Mouse (Mus musculus) midbrain, embryonic 10.5 days (tissue): ENCODE measurements around the gene Lypla2. TPM values are rescaled to one million over a fixed set of nuclear protein-coding genes. Genes with fewer than 3 reads are reported as not detected.

ENCODE experiments used
- DNase-seq: peaks from one replicate; pipeline ENCODE4 v3.0.0-alpha.2; 2017; ENCODE audit warnings: low spot score
- H3K27ac ChIP-seq: fragments of 300-500 bp; sonication (generic); replicated peaks from 2 replicates; pipeline ENCODE4 v1.5.1; 2016; ENCODE audit warnings: mild to moderate bottlenecking
- H3K27me3 ChIP-seq: fragments of 300-500 bp; sonication (generic); 2 replicates; pipeline ENCODE4 v1.6.1; 2016; ENCODE audit warnings: low read depth, mild to moderate bottlenecking; ENCODE audit not compliant: poor library complexity, severe bottlenecking
- H3K36me3 ChIP-seq: fragments of 300-500 bp; sonication (generic); 2 replicates; pipeline ENCODE4 v1.6.1; 2016; ENCODE audit warnings: mild to moderate bottlenecking, moderate library complexity
- H3K4me1 ChIP-seq: fragments of 300-500 bp; sonication (generic); 2 replicates; pipeline ENCODE4 v1.6.1; 2016
- H3K4me3 ChIP-seq: fragments of 300-500 bp; sonication (generic); 2 replicates; pipeline ENCODE4 v1.5.1; 2016; ENCODE audit warnings: mild to moderate bottlenecking, moderate library complexity
- H3K9me3 ChIP-seq: fragments of 300-500 bp; sonication (generic); replicated peaks from 2 replicates; pipeline ENCODE4 v1.6.1; 2016; ENCODE audit warnings: mild to moderate bottlenecking
- WGBS: fragments of 180-500 bp; shearing (Covaris S2); methylation state at CpG from one replicate; pipeline ENCODE4 v1.1.7; 2016; 5-methylcytosine and 5-hydroxymethylcytosine counted together
- polyA plus RNA-seq: library from polyadenylated mRNA; unstranded; fragments of >200 nt; fragmentation: Nextera tagmentation; extraction: Ambion mirVana; gene quantifications from 2 replicates; pipeline ENCODE4 v1.2.1, GENCODE M21; 2016

The Lypla2 gene
- polyA plus RNA-seq, 1 experiment from 2014 or later: 214 TPM

DNA sequence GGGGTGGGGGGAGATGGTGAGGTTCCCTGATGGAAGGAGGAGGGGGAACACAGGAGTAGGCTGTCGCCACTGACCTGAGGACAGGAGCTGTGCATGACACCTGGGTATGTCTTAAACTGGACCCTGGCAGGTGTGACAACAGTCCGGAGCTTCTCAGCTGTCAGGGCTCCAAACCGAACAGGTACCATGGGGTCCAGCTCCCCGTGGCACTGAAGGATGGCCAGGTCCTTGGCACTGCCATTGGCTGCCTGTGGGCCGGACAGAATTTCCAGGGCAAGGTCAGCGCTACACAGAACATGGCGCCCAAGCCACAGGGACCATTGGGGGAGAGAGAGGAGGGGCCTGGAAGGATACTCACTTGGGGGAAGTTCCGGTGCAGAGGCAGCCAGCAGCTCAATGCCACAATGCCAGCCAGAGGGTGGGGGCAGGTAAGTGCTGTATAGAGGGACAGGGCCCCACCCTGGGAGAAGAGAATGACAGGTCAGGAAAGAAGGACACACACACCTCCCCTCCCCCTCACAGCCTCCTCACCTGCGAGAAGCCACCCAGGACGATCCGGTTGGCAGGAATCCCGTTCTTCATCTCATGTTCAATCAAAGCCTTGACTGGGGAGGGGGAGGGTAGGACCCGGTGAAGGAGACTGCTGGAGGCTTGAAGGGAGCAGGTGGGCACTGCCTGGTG is 3.2 kb downstream of the Lypla2 start:
- 92% methylated on average over 13 of the region's 13 CpGs for WGBS
- Histone ChIP-seq H3K4me3 (0 out of 2 replicates have a peak overlapping the region, but pooled peaks have one; percentile 2), H3K9me3 (no peaks in the 10 kb centered on the region), H3K27me3 (no peaks in the 10 kb centered on the region; the same call in 1 of the 2 replicates), H3K27ac (no peak overlapping the region), H3K36me3 (peaks cover 67% of the 10 kb centered on the region), H3K4me1 (peaks cover 48% of the 10 kb centered on the region)
- no peak for DNase-seq

DNA sequence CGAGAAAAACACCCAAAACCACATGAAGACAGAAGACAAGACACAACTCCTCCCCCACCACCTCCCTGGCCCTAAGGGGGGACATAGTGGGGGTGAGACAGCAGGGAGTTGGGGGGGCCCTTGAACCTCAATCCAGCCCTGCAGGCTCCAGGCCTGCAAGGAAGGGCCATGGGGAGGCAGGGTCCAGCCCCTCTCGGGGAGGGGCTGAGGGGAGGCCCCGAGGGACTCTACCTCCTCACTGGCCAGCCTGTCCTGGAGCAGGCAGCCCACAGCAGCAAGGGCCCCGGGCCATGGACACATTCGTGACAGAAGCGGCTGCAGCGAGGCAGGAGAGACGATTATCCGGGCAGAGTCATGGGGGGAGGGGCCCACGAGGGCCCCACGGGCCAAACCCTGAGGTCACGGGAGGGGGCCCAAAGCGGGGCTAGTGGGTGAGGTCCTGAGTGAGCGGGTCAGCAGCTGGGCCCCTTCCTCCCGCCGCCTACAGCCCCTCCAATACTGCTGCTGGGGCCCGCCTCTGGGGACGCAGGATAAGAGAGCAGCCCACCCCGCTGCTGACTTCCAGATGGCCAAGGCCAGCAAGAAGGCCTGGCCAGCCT is 4.1 kb downstream of the Lypla2 start:
- Histone ChIP-seq H3K27ac (peak overlapping the region; percentile 58; the same call in 1 of the 2 replicates), H3K36me3 (peaks cover 60% of the 10 kb centered on the region), H3K27me3 (no peaks in the 10 kb centered on the region; the same call in 1 of the 2 replicates), H3K4me1 (peaks cover 52% of the 10 kb centered on the region), H3K4me3 (peak overlapping the region; percentile 12; the same call in 1 of the 2 replicates), H3K9me3 (no peaks in the 10 kb centered on the region)
- WGBS: 80% methylated on average over 19 of the region's 19 CpGs
- no peak for DNase-seq

DNA sequence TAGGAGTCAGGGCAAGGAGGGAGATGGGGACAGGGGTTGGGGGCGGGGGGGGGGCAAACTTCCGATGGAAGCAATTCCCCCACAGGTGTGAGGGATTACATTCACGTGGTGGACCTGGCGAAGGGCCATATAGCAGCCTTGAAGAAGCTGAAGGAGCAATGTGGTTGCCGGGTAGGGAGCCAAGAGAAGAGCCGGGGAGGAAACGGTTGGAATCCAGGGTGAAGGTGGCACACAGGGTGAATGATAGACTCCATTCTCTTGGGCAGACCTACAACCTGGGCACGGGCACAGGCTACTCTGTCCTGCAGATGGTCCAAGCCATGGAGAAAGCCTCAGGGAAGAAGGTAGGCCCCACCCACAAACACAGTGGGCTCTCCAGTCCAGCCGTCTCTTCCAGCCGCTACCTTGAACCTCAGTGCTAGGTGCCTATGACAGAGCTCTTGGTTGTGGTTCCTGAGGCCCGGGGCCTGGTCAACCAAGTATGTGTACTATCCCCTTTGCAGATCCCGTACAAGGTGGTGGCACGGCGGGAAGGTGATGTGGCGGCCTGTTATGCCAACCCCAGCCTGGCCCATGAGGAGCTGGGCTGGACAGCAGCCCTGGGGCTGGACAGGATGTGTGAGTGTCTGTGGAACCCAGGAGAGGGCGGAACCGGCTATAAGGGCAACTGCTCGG is 5.2 kb downstream of the Lypla2 start:
- H3K9me3 ChIP-seq: no peaks in the 10 kb centered on the region
- H3K4me1 ChIP-seq: peaks cover 52% of the 10 kb centered on the region
- no peaks in the 10 kb centered on the region; the same call in 1 of the 2 replicates for H3K27me3 ChIP-seq
- WGBS: 92% methylated on average over 18 of the region's 18 CpGs
- no peak overlapping the region for H3K4me3 ChIP-seq
- H3K36me3 ChIP-seq: peaks cover 61% of the 10 kb centered on the region
- no peak for DNase-seq
- H3K27ac ChIP-seq: no peak overlapping the region

DNA sequence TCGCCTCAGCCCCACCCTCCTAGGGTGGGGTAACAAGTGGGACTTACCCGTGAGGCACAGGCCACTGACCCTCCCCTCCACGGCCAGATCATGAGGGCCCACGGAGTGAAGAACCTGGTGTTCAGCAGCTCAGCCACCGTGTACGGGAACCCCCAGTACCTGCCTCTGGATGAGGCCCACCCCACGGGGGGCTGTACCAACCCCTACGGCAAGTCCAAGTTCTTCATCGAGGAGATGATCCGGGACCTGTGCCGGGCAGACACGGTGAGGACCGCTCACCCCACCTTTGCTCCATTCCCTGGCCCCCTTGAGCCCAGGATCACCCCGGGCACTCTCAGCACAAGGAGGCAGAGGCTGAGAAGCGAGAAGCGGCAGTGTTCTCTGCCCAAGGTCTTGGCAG is 6.1 kb downstream of the Lypla2 start:
- Histone ChIP-seq H3K27ac (no peak overlapping the region), H3K4me1 (peaks cover 46% of the 10 kb centered on the region), H3K36me3 (peaks cover 66% of the 10 kb centered on the region), H3K27me3 (no peaks in the 10 kb centered on the region; the same call in 1 of the 2 replicates), H3K4me3 (0 out of 2 replicates have a peak overlapping the region, but pooled peaks have one; percentile 14), H3K9me3 (no peaks in the 10 kb centered on the region)
- no peak for DNase-seq
- WGBS: 92% methylated on average over 16 of the region's 16 CpGs

DNA sequence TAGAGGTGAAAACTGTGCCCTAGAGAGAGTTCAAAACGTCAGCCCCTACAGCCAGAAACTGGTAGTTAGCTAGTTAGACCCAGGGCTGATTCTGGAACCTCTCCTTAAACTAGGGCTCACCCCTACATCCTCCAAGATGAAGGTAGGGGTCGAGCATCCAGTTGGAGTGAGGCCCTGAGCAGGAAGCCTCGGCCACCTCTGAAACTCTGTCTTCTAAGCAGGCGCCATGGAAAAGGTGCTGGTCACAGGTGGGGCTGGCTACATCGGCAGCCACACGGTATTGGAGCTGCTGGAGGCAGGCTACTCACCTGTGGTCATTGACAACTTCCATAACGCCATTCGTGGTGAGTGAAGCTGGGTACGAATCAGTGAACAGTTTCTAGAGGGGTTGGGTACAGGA is 7.3 kb downstream of the Lypla2 start:
- H3K27me3 ChIP-seq: no peaks in the 10 kb centered on the region; the same call in 1 of the 2 replicates
- peaks cover 61% of the 10 kb centered on the region for H3K36me3 ChIP-seq
- no peak overlapping the region for H3K27ac ChIP-seq
- 89% methylated on average over 9 of the region's 9 CpGs for WGBS
- H3K4me3 ChIP-seq: peak overlapping the region; percentile 90
- peaks cover 37% of the 10 kb centered on the region for H3K4me1 ChIP-seq
- H3K9me3 ChIP-seq: no peaks in the 10 kb centered on the region
- no peak for DNase-seq

DNA sequence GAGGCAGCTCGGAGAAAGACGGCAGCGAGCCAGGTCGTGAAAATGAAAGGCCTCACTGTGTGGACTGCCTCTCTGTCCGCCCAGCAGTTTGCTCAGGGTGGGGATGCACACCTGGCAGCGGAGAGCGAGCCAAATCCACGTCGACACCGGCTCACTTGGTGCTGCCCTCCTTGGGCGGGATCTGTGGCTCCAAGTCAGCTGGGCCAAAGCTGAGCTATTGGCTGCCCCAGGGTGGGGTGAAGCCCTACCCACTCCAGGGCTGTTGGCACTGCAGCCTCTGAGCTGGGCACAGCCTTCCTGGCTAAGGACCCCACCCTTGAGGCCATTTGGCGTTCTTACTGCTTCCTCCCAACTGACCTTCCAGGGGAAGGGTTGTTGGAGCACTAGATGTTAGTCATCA is 8.0 kb downstream of the Lypla2 start:
- Histone ChIP-seq H3K27me3 (no peaks in the 10 kb centered on the region; the same call in 1 of the 2 replicates), H3K27ac (peak overlapping the region; percentile 92), H3K4me1 (peaks cover 37% of the 10 kb centered on the region), H3K9me3 (no peaks in the 10 kb centered on the region), H3K36me3 (peaks cover 61% of the 10 kb centered on the region), H3K4me3 (peak overlapping the region; percentile 90)
- 4% methylated on average over 12 of the region's 12 CpGs for WGBS
- DNase-seq: no peak

DNA sequence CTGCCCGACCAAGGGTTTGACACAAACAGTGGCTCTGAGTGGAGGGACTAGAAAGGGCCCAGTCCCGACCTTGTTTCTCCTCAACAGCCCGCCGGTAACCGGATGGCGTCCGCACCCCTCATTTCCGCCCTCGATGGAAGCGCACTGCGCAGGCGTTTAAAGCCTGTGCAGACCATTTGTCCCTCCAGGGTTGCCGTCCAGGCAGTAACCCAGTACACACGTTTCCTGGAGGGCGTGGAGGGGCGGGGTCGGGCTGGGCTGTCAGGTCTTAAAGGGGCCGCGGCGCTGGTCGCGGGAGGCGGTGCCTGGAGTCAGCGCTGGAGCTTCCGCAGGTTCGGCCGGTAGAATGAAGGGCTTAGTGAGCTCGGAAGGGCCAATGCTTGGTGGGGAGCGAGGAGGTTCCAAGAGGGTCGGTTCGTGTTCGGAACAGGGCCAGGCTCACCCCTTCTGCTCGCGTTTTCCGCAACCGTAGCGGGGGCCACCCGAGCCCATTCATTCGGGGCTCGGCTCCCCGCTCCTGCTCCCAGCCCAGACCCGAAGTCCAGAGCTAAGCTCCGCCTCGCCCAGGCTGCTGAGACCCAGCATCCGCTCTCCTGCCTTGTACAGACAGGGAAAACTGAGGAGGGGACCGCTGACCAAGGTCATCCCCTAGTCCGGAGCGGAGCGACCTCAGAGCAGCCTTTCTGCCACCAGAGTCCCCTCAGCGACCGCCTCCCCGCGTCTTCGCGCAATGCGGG is 8.8 kb downstream of the Lypla2 start, which contains the start of gene Gale:
Gene Gale (plus strand): TSS at position 271 of the 737 bp plus-strand sequence.
- H3K27ac ChIP-seq: peak within 1 kb of the TSS; percentile 92
- WGBS: under 1% methylated on average over 56 of the region's 56 CpGs
- peaks cover 61% of the 10 kb centered on the region for H3K36me3 ChIP-seq
- H3K4me1 ChIP-seq: peaks cover 31% of the 10 kb centered on the region
- H3K27me3 ChIP-seq: no peaks in the 10 kb centered on the region; the same call in 1 of the 2 replicates
- peak within 1 kb of the TSS; percentile 90 for H3K4me3 ChIP-seq
- DNase-seq: peak; percentile 97
- no peaks in the 10 kb centered on the region for H3K9me3 ChIP-seq

DNA sequence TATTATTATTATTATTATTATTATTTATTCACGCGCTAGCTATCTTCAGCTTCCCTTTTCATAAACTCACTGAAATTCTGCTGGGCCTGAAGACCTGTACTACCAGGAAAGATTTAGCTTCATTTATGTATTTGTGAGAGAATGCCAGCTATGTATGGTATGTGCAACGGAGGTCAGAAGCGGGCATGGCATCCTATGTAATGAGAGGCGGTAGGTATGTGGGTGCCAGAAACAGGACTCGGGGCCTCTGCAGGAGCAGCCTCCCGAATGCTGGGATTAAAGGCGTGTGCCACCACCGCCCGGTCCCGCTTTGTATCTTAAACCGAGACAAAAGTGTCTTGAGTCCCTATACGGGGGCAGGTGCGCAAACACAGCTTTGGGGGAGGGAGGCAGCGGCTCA is 9.5 kb downstream of the Lypla2 start:
- peaks cover 59% of the 10 kb centered on the region for H3K36me3 ChIP-seq
- 5% methylated on average over 15 of the region's 15 CpGs for WGBS
- no peaks in the 10 kb centered on the region; the same call in 1 of the 2 replicates for H3K27me3 ChIP-seq
- no peak for DNase-seq
- peak overlapping the region; percentile 90 for H3K4me3 ChIP-seq
- H3K9me3 ChIP-seq: no peaks in the 10 kb centered on the region
- peak overlapping the region; percentile 92 for H3K27ac ChIP-seq
- H3K4me1 ChIP-seq: peaks cover 30% of the 10 kb centered on the region

DNA sequence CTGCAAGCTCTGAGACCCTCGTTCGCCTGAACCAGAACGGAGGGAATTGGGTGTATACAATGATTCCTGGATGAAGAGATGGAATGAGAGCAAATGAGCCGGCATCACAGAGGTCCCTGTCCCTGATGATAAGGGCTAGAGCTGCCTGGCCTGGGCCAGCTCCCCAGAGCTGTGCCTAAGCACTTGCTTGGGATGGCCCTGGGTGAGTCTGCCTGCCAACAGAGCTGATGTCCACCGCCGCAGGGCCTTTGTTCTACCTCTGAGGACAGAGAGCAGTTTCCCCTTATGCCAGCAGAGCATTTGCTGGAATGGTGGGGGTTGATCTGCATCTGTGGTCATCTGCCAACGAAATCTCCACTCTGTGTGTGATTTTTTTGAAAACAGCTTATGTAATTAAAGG is 10.2 kb downstream of the Lypla2 start:
- H3K27ac ChIP-seq: no peak overlapping the region
- H3K27me3 ChIP-seq: no peaks in the 10 kb centered on the region; the same call in 1 of the 2 replicates
- no peak for DNase-seq
- H3K9me3 ChIP-seq: no peaks in the 10 kb centered on the region
- H3K36me3 ChIP-seq: peaks cover 51% of the 10 kb centered on the region
- peaks cover 30% of the 10 kb centered on the region for H3K4me1 ChIP-seq
- WGBS: 91% methylated on average over 7 of the region's 7 CpGs
- H3K4me3 ChIP-seq: peak overlapping the region; percentile 90

DNA sequence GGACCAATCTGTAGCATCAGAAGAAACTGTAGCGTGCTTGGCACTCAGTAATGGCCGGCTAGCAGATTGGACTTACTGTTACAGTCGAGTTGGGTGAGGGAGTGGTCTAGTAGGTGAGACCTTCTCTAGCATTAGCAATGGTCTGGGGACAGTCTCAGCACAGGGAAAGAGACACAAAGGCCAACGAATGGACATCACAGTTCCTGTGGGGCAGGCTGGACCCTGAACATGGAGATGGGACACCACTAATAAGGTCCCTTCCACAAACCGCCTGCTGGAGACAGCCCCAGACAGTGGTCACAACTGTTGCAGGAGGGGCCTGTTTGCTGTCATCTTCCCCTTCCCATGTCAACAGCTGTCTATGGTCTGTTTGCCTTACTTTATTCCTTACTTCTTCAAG is 10.7 kb downstream of the Lypla2 start:
- Histone ChIP-seq H3K4me3 (0 out of 2 replicates have a peak overlapping the region, but pooled peaks have one; percentile 90), H3K36me3 (peaks cover 47% of the 10 kb centered on the region), H3K27me3 (no peaks in the 10 kb centered on the region; the same call in 1 of the 2 replicates), H3K9me3 (no peaks in the 10 kb centered on the region), H3K4me1 (peaks cover 30% of the 10 kb centered on the region), H3K27ac (no peak overlapping the region)
- 87% methylated on average over 5 of the region's 5 CpGs for WGBS
- DNase-seq: no peak

DNA sequence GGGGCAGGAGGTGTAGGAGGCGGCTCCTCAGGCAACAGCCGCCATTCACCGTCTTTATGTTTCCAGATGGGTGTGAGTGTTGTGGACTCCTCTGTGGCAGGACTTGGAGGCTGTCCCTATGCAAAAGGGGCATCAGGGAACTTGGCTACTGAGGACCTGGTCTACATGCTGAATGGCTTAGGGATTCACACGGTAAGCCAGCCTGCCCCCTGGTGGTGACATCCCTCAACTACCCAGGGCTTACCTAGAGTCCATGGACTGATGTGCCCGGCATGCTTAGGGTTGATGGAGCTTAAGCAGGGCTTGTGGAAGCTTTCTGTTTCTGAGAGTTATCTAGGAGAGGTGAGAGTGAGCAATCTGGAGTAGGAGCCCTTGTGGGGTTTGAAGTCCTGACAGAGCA is 11.7 kb downstream of the Lypla2 start:
- H3K27me3 ChIP-seq: no peaks in the 10 kb centered on the region; the same call in 1 of the 2 replicates
- H3K4me3 ChIP-seq: no peak overlapping the region
- no peak overlapping the region for H3K27ac ChIP-seq
- peak; percentile 81 for DNase-seq
- H3K4me1 ChIP-seq: peaks cover 30% of the 10 kb centered on the region
- H3K36me3 ChIP-seq: peaks cover 45% of the 10 kb centered on the region
- no peaks in the 10 kb centered on the region for H3K9me3 ChIP-seq
- 19% methylated on average over 5 of the region's 5 CpGs for WGBS

DNA sequence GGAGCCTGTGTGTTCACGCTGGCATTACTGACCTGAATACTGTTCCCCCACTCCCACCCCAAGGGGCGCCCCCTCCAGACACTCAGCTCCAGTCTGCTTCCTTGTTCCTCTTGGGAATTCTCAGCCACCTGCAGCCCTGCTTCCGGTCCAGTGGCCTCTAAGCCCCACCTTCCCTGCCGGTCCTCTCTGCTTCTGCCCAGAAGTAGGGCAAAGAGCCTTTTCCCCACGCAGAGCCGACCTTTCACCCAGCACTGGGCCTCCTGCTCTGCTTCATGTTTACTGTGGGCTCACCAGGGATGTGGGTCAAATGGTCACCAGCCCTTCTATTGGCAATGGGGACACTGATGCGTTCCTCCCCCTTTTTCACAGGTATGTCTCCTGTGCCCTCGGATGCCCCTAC is 14.1 kb downstream of the Lypla2 start:
- Histone ChIP-seq H3K4me1 (peaks cover 17% of the 10 kb centered on the region), H3K36me3 (peaks cover 52% of the 10 kb centered on the region), H3K9me3 (no peaks in the 10 kb centered on the region), H3K27ac (no peak overlapping the region), H3K27me3 (no peaks in the 10 kb centered on the region), H3K4me3 (no peak overlapping the region)
- 62% methylated on average over 8 of the region's 8 CpGs for WGBS
- DNase-seq: no peak
